Mouse (Mus musculus): ENCODE data around the gene Usp15. TPM values are rescaled to one million over a fixed set of nuclear protein-coding genes. Genes with fewer than 3 reads are reported as not detected.

Usp15 gene
- polyA plus RNA-seq, 1 experiment from 2014 or later = 80.1 TPM

- H3K9me3 ChIP-seq (ENCODE audit: control insufficient read depth, low read length) = no peaks in the 10 kb centered on the region
- WGBS = 93% methylated on average over 5 of the region's 5 CpGs
- no peaks in the 10 kb centered on the region for H3K36me3 ChIP-seq (ENCODE audit: control insufficient read depth, insufficient read depth, low read length)
- no peak overlapping the region for H3K4me2 ChIP-seq (ENCODE audit: low read depth, low read length, severe bottlenecking)
- no peak overlapping the region for H3K27ac ChIP-seq (ENCODE audit: low read depth, low read length)
- no peak overlapping the region for H3K9ac ChIP-seq (ENCODE audit: low read length)
- H3K27me3 ChIP-seq (ENCODE audit: control insufficient read depth, insufficient read depth, low read length) = no peaks in the 10 kb centered on the region
- DNase-seq (ENCODE audit: low spot score) (no peak), ATAC-seq (replicated peaks; ENCODE audit: low FRiP score) (no peak)
- no peak overlapping the region for H3K4me3 ChIP-seq (ENCODE audit: low read depth, low read length)
- H3K4me1 ChIP-seq (replicated peaks; ENCODE audit: control insufficient read depth, insufficient read depth, low read length) = no peaks in the 10 kb centered on the region
These were observed 88.7 kb downstream of the Usp15 start for GRCm38 (mm10) chr10:123108121-123108520.

- Histone ChIP-seq H3K4me3 (ENCODE audit: low read depth, low read length) (no peak overlapping the region), H3K9ac (ENCODE audit: low read length) (no peak overlapping the region), H3K27ac (ENCODE audit: low read depth, low read length) (no peak overlapping the region), H3K4me1 (replicated peaks; ENCODE audit: control insufficient read depth, insufficient read depth, low read length) (no peaks in the 10 kb centered on the region), H3K27me3 (ENCODE audit: control insufficient read depth, insufficient read depth, low read length) (no peaks in the 10 kb centered on the region), H3K4me2 (ENCODE audit: low read depth, low read length, severe bottlenecking) (no peak overlapping the region), H3K36me3 (ENCODE audit: control insufficient read depth, insufficient read depth, low read length) (no peaks in the 10 kb centered on the region), H3K9me3 (ENCODE audit: control insufficient read depth, low read length) (no peaks in the 10 kb centered on the region)
- 83% methylated on average over 1 of the region's 1 CpGs for WGBS
- no peak for ATAC-seq (replicated peaks; ENCODE audit: low FRiP score)
- DNase-seq (ENCODE audit: low spot score) = no peak
These were observed 95.5 kb downstream of the Usp15 start for GRCm38 (mm10) chr10:123101303-123101702.

GRCm38 (mm10) chr10:123100584-123100983 lies 96.2 kb downstream of the Usp15 start:
- no peak for DNase-seq (ENCODE audit: low spot score)

GRCm38 (mm10) chr10:123094504-123094903 lies 102.3 kb downstream of the Usp15 start:
- 87% methylated on average over 7 of the region's 7 CpGs for WGBS
- ATAC-seq (replicated peaks; ENCODE audit: low FRiP score) = no peak

More at GRCm38 (mm10) chr10:123100584-123100983, 96.2 kb downstream of the Usp15 start:
- Histone ChIP-seq H3K4me3 (ENCODE audit: low read depth, low read length) (no peak overlapping the region), H3K27ac (ENCODE audit: low read depth, low read length) (no peak overlapping the region), H3K4me2 (ENCODE audit: low read depth, low read length, severe bottlenecking) (no peak overlapping the region), H3K27me3 (ENCODE audit: control insufficient read depth, insufficient read depth, low read length) (no peaks in the 10 kb centered on the region), H3K9ac (ENCODE audit: low read length) (no peak overlapping the region), H3K9me3 (ENCODE audit: control insufficient read depth, low read length) (no peaks in the 10 kb centered on the region), H3K36me3 (ENCODE audit: control insufficient read depth, insufficient read depth, low read length) (no peaks in the 10 kb centered on the region), H3K4me1 (replicated peaks; ENCODE audit: control insufficient read depth, insufficient read depth, low read length) (no peaks in the 10 kb centered on the region)
- WGBS = 86% methylated on average over 2 of the region's 2 CpGs
- ATAC-seq (replicated peaks; ENCODE audit: low FRiP score) = no peak

GRCm38 (mm10) chr10:123092577-123092976 lies 104.2 kb downstream of the Usp15 start:
- 82% methylated on average over 3 of the region's 3 CpGs for whole genome bisulfite sequencing
- Histone ChIP-seq H3K27ac (ENCODE audit: low read depth, low read length) (no peak overlapping the region), H3K36me3 (ENCODE audit: control insufficient read depth, insufficient read depth, low read length) (no peaks in the 10 kb centered on the region), H3K27me3 (ENCODE audit: control insufficient read depth, insufficient read depth, low read length) (no peaks in the 10 kb centered on the region), H3K9ac (ENCODE audit: low read length) (no peak overlapping the region), H3K9me3 (ENCODE audit: control insufficient read depth, low read length) (no peaks in the 10 kb centered on the region), H3K4me3 (ENCODE audit: low read depth, low read length) (no peak overlapping the region), H3K4me2 (ENCODE audit: low read depth, low read length, severe bottlenecking) (no peak overlapping the region), H3K4me1 (replicated peaks; ENCODE audit: control insufficient read depth, insufficient read depth, low read length) (no peaks in the 10 kb centered on the region)
- DNase-seq (ENCODE audit: low spot score) = no peak
- no peak for ATAC-seq (replicated peaks; ENCODE audit: low FRiP score)

More at GRCm38 (mm10) chr10:123094504-123094903, 102.3 kb downstream of the Usp15 start:
- Histone ChIP-seq H3K4me2 (ENCODE audit: low read depth, low read length, severe bottlenecking) (no peak overlapping the region), H3K27me3 (ENCODE audit: control insufficient read depth, insufficient read depth, low read length) (no peaks in the 10 kb centered on the region), H3K4me3 (ENCODE audit: low read depth, low read length) (no peak overlapping the region), H3K4me1 (replicated peaks; ENCODE audit: control insufficient read depth, insufficient read depth, low read length) (no peaks in the 10 kb centered on the region), H3K36me3 (ENCODE audit: control insufficient read depth, insufficient read depth, low read length) (no peaks in the 10 kb centered on the region), H3K9ac (ENCODE audit: low read length) (no peak overlapping the region), H3K9me3 (ENCODE audit: control insufficient read depth, low read length) (no peaks in the 10 kb centered on the region), H3K27ac (ENCODE audit: low read depth, low read length) (no peak overlapping the region)
- no peak for DNase-seq (ENCODE audit: low spot score)

- Histone ChIP-seq H3K4me1 (replicated peaks; ENCODE audit: control insufficient read depth, insufficient read depth, low read length) (no peaks in the 10 kb centered on the region), H3K9ac (ENCODE audit: low read length) (no peak overlapping the region), H3K9me3 (ENCODE audit: control insufficient read depth, low read length) (no peaks in the 10 kb centered on the region), H3K27me3 (ENCODE audit: control insufficient read depth, insufficient read depth, low read length) (no peaks in the 10 kb centered on the region), H3K4me2 (ENCODE audit: low read depth, low read length, severe bottlenecking) (no peak overlapping the region), H3K27ac (ENCODE audit: low read depth, low read length) (no peak overlapping the region), H3K36me3 (ENCODE audit: control insufficient read depth, insufficient read depth, low read length) (no peaks in the 10 kb centered on the region), H3K4me3 (ENCODE audit: low read depth, low read length) (no peak overlapping the region)
- 31% methylated on average over 5 of the region's 5 CpGs for WGBS
- ATAC-seq (replicated peaks; ENCODE audit: low FRiP score) (peak; percentile 51; the same call in 1 of the 2 replicates), DNase-seq (ENCODE audit: low spot score) (peak; percentile 69)
These were observed 105.1 kb downstream of the Usp15 start for GRCm38 (mm10) chr10:123091737-123092136.

- ATAC-seq (replicated peaks; ENCODE audit: low FRiP score) = no peak
- no peak overlapping the region for H3K9ac ChIP-seq (ENCODE audit: low read length)
- H3K4me1 ChIP-seq (replicated peaks; ENCODE audit: control insufficient read depth, insufficient read depth, low read length) = no peaks in the 10 kb centered on the region
- H3K4me3 ChIP-seq (ENCODE audit: low read depth, low read length) = no peak overlapping the region
- H3K27me3 ChIP-seq (ENCODE audit: control insufficient read depth, insufficient read depth, low read length) = no peaks in the 10 kb centered on the region
- WGBS = 80% methylated on average over 12 of the region's 12 CpGs
- no peak overlapping the region for H3K4me2 ChIP-seq (ENCODE audit: low read depth, low read length, severe bottlenecking)
- no peaks in the 10 kb centered on the region for H3K9me3 ChIP-seq (ENCODE audit: control insufficient read depth, low read length)
- H3K27ac ChIP-seq (ENCODE audit: low read depth, low read length) = no peak overlapping the region
- H3K36me3 ChIP-seq (ENCODE audit: control insufficient read depth, insufficient read depth, low read length) = no peaks in the 10 kb centered on the region
- no peak for DNase-seq (ENCODE audit: low spot score)
These were observed 107.3 kb downstream of the Usp15 start for GRCm38 (mm10) chr10:123089425-123089930.

GRCm38 (mm10) chr10:123086847-123087246 lies 109.9 kb downstream of the Usp15 start:
- ATAC-seq (replicated peaks; ENCODE audit: low FRiP score) = no peak

GRCm38 (mm10) chr10:123084900-123085641 lies 111.7 kb downstream of the Usp15 start:
- Histone ChIP-seq H3K9me3 (ENCODE audit: control insufficient read depth, low read length) (no peaks in the 10 kb centered on the region), H3K4me2 (ENCODE audit: low read depth, low read length, severe bottlenecking) (no peak overlapping the region), H3K27ac (ENCODE audit: low read depth, low read length) (no peak overlapping the region), H3K4me3 (ENCODE audit: low read depth, low read length) (no peak overlapping the region), H3K36me3 (ENCODE audit: control insufficient read depth, insufficient read depth, low read length) (no peaks in the 10 kb centered on the region), H3K4me1 (replicated peaks; ENCODE audit: control insufficient read depth, insufficient read depth, low read length) (no peaks in the 10 kb centered on the region), H3K27me3 (ENCODE audit: control insufficient read depth, insufficient read depth, low read length) (no peaks in the 10 kb centered on the region), H3K9ac (ENCODE audit: low read length) (no peak overlapping the region)
- ATAC-seq (replicated peaks; ENCODE audit: low FRiP score) (no peak), DNase-seq (ENCODE audit: low spot score) (no peak)
- 78% methylated on average over 10 of the region's 10 CpGs for WGBS

More at GRCm38 (mm10) chr10:123086847-123087246, 109.9 kb downstream of the Usp15 start:
- WGBS = 73% methylated on average over 2 of the region's 2 CpGs
- Histone ChIP-seq H3K36me3 (ENCODE audit: control insufficient read depth, insufficient read depth, low read length) (no peaks in the 10 kb centered on the region), H3K27ac (ENCODE audit: low read depth, low read length) (no peak overlapping the region), H3K9me3 (ENCODE audit: control insufficient read depth, low read length) (no peaks in the 10 kb centered on the region), H3K4me2 (ENCODE audit: low read depth, low read length, severe bottlenecking) (no peak overlapping the region), H3K9ac (ENCODE audit: low read length) (no peak overlapping the region), H3K4me3 (ENCODE audit: low read depth, low read length) (no peak overlapping the region), H3K27me3 (ENCODE audit: control insufficient read depth, insufficient read depth, low read length) (no peaks in the 10 kb centered on the region), H3K4me1 (replicated peaks; ENCODE audit: control insufficient read depth, insufficient read depth, low read length) (no peaks in the 10 kb centered on the region)
- no peak for DNase-seq (ENCODE audit: low spot score)

All from forebrain, embryonic 11.5 days (tissue).